Mouse (Mus musculus) testis, adult 10 weeks (tissue): ENCODE measurements around the gene Nubpl. TPM values are rescaled to one million over a fixed set of nuclear protein-coding genes. Genes with fewer than 3 reads are reported as not detected.

ENCODE experiments used
- polyA plus RNA-seq: library from polyadenylated mRNA; stranded (reverse); fragments of 350-450 nt; fragmentation: Illumina TruSeq; extraction: RNeasy Lipid Tissue Mini Kit (QIAGEN cat#74804); gene quantifications from one replicate; pipeline ENCODE4 v1.2.3, GENCODE M21; 2014; ENCODE audit warnings: low read depth, low replicate concordance

The Nubpl gene
- polyA plus RNA-seq, result 18.9 TPM

GRCm38 (mm10) chr12:52097650-52098070, at the start of gene Nubpl:
Gene Nubpl (plus strand): TSS chr12:52097737.

Other genes starting within 250 kb of the Nubpl start
- 7.2 TPM for gene Heatr5a, start 126.4 kb upstream of the Nubpl start, polyA plus RNA-seq
- gene Dtd2, start 91.2 kb upstream of the Nubpl start, polyA plus RNA-seq, result 8.8 TPM
- gene Gpr33, start 69.7 kb upstream of the Nubpl start, polyA plus RNA-seq, result not detected